Mouse (Mus musculus) intestine, embryonic 14.5 days (tissue): ENCODE data around the gene Frmd4b. TPM values are rescaled to one million over a fixed set of nuclear protein-coding genes. Genes with fewer than 3 reads are reported as not detected.

ENCODE experiments used
- ATAC-seq: fragments of 200-750 bp; cut with Nextera tagmentation; replicated peaks from 2 replicates; pipeline ENCODE4 v1.8.0; 2017; ENCODE audit warnings: low read depth, moderate number of reproducible peaks, moderate TSS enrichment, moderate library complexity; ENCODE audit not compliant: low FRiP score, low TSS enrichment
- DNase-seq: peaks from one replicate; pipeline ENCODE4 v3.0.0-alpha.2; 2018; ENCODE audit warnings: low spot score
- H3K27ac ChIP-seq: fragments of 300-500 bp; sonication (generic); 2 replicates; pipeline ENCODE4 v1.5.1; 2014; ENCODE audit warnings: low read depth, mild to moderate bottlenecking, control low read depth
- H3K27me3 ChIP-seq: fragments of 300-500 bp; sonication (generic); replicated peaks from 2 replicates; pipeline ENCODE4 v1.6.1; 2014; ENCODE audit warnings: low read length, control low read depth; ENCODE audit not compliant: control insufficient read depth, insufficient read depth
- H3K36me3 ChIP-seq: fragments of 300-500 bp; sonication (generic); 2 replicates; pipeline ENCODE4 v1.6.1; 2014; ENCODE audit warnings: low read length, control low read depth; ENCODE audit not compliant: control insufficient read depth, insufficient read depth
- H3K4me1 ChIP-seq: fragments of 300-500 bp; sonication (generic); replicated peaks from 2 replicates; pipeline ENCODE4 v1.6.1; 2014; ENCODE audit warnings: low read length, control low read depth, mixed read lengths; ENCODE audit not compliant: control insufficient read depth, insufficient read depth
- H3K4me2 ChIP-seq: fragments of 300-500 bp; sonication (generic); 2 replicates; pipeline ENCODE4 v1.6.1; 2014; ENCODE audit warnings: low read length
- H3K4me3 ChIP-seq: fragments of 300-500 bp; sonication (generic); 2 replicates; pipeline ENCODE4 v1.5.1; 2014; ENCODE audit warnings: low read depth, low read length, control low read depth, mixed read lengths
- H3K9ac ChIP-seq: fragments of 300-500 bp; sonication (generic); 2 replicates; pipeline ENCODE4 v1.6.1; 2014; ENCODE audit warnings: mild to moderate bottlenecking, low read length
- H3K9me3 ChIP-seq: fragments of 300-500 bp; sonication (generic); 2 replicates; pipeline ENCODE4 v1.6.1; 2016; ENCODE audit warnings: low read length, control low read depth; ENCODE audit not compliant: control insufficient read depth
- WGBS: fragments of 180-500 bp; shearing (Covaris S2); extraction: QIAGEN DNeasy Blood & Tissue Kit; methylation state at CpG from one replicate; pipeline ENCODE4 v1.1.7; 2014; 5-methylcytosine and 5-hydroxymethylcytosine counted together
- polyA plus RNA-seq: library from polyadenylated mRNA; unstranded; fragments of >200 nt; fragmentation: Nextera tagmentation; extraction: Ambion mirVana; gene quantifications from 2 replicates; pipeline ENCODE4 v1.2.1, GENCODE M21; 2014

Frmd4b gene
- polyA plus RNA-seq, 1 experiment from 2014 or later, result 17.1 TPM

- Histone ChIP-seq H3K9me3 (no peaks in the 10 kb centered on the region), H3K27ac (no peak overlapping the region), H3K27me3 (no peaks in the 10 kb centered on the region), H3K4me3 (no peak overlapping the region), H3K4me2 (no peak overlapping the region), H3K4me1 (no peaks in the 10 kb centered on the region), H3K36me3 (no peaks in the 10 kb centered on the region), H3K9ac (no peak overlapping the region)
- ATAC-seq, result no peak
- peak; percentile 57 for DNase-seq
- WGBS, result 48% methylated on average over 7 of the region's 7 CpGs
Observed at GRCm38 (mm10) chr6:97576565-97577346, 40.6 kb downstream of the Frmd4b start.

GRCm38 (mm10) chr6:97576096-97576495 is 41.2 kb downstream of the Frmd4b start:
- WGBS, result 85% methylated on average over 7 of the region's 7 CpGs
- H3K4me2 ChIP-seq, result no peak overlapping the region
- H3K27me3 ChIP-seq, result no peaks in the 10 kb centered on the region
- H3K9me3 ChIP-seq, result no peaks in the 10 kb centered on the region
- ATAC-seq, result no peak
- no peak overlapping the region for H3K9ac ChIP-seq
- H3K36me3 ChIP-seq, result no peaks in the 10 kb centered on the region
- no peak for DNase-seq
- no peak overlapping the region for H3K4me3 ChIP-seq
- H3K27ac ChIP-seq, result no peak overlapping the region
- H3K4me1 ChIP-seq, result no peaks in the 10 kb centered on the region

- Histone ChIP-seq H3K27me3 (no peaks in the 10 kb centered on the region), H3K36me3 (no peaks in the 10 kb centered on the region), H3K9me3 (no peaks in the 10 kb centered on the region), H3K4me2 (no peak overlapping the region), H3K4me3 (no peak overlapping the region), H3K4me1 (no peaks in the 10 kb centered on the region), H3K27ac (no peak overlapping the region), H3K9ac (no peak overlapping the region)
- ATAC-seq (no peak), DNase-seq (no peak)
- WGBS, result 90% methylated on average over 5 of the region's 5 CpGs
Observed at GRCm38 (mm10) chr6:97574973-97575372, 42.4 kb downstream of the Frmd4b start.

- Histone ChIP-seq H3K9ac (no peak overlapping the region), H3K9me3 (no peaks in the 10 kb centered on the region), H3K4me3 (no peak overlapping the region), H3K27ac (no peak overlapping the region), H3K36me3 (no peaks in the 10 kb centered on the region), H3K27me3 (no peaks in the 10 kb centered on the region), H3K4me2 (no peak overlapping the region), H3K4me1 (0 out of 2 replicates have a peak, but pooled peaks cover 6% of the 10 kb centered on the region)
- 82% methylated on average over 5 of the region's 5 CpGs for WGBS
- DNase-seq (no peak), ATAC-seq (no peak)
Observed at GRCm38 (mm10) chr6:97572226-97572625, 45.1 kb downstream of the Frmd4b start.

DNA sequence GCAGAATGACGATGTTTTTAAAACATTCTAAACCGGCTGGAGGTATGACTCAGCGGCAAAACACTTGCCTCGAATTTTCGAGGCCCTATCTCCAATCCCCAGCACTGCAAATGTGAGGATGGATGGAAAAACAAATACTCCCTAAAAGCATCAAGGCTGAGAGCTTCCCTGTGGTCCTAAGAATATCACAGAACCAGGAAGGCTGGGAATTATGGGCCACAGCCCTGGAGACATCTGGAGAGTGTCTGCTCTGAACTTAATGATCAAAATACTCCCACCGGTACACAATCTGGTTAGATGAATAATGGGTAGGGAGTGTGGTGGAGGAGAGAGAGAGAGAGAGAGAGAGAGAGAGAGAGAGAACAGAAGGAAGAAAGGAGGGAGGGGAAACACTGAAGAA is 48.8 kb downstream of the Frmd4b start:
- no peak for ATAC-seq

DNA sequence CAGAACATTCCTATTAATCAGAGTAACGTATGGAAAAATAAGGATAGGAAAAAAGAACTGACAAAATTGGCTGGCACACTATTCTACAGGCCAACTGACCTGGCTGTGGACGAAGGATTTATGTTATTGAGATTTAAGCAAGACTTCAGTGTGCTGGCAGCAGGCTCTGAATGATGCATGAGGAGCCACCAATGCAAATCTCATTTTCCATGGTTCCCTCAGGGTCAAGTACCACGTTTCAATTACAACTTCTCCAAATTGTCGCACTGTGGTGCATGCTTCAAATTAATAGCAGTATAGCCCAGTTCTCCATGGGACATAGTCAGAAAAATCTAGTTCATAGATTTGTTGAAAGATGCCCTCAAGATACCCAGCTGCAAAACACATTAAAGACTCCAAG is 50.6 kb downstream of the Frmd4b start:
- Histone ChIP-seq H3K9me3 (no peaks in the 10 kb centered on the region), H3K27ac (no peak overlapping the region), H3K4me3 (no peak overlapping the region), H3K27me3 (no peaks in the 10 kb centered on the region), H3K4me1 (0 out of 2 replicates have a peak, but pooled peaks cover 6% of the 10 kb centered on the region), H3K9ac (no peak overlapping the region), H3K36me3 (no peaks in the 10 kb centered on the region), H3K4me2 (no peak overlapping the region)
- ATAC-seq, result no peak
- no peak for DNase-seq
- 74% methylated on average over 4 of the region's 4 CpGs for WGBS

More for the DNA sequence above, 48.8 kb downstream of the Frmd4b start:
- WGBS, result 21% methylated on average over 6 of the region's 6 CpGs
- Histone ChIP-seq H3K4me2 (no peak overlapping the region), H3K27me3 (no peaks in the 10 kb centered on the region), H3K4me1 (0 out of 2 replicates have a peak, but pooled peaks cover 6% of the 10 kb centered on the region), H3K9me3 (no peaks in the 10 kb centered on the region), H3K36me3 (no peaks in the 10 kb centered on the region), H3K4me3 (no peak overlapping the region), H3K9ac (no peak overlapping the region), H3K27ac (no peak overlapping the region)
- no peak for DNase-seq

DNA sequence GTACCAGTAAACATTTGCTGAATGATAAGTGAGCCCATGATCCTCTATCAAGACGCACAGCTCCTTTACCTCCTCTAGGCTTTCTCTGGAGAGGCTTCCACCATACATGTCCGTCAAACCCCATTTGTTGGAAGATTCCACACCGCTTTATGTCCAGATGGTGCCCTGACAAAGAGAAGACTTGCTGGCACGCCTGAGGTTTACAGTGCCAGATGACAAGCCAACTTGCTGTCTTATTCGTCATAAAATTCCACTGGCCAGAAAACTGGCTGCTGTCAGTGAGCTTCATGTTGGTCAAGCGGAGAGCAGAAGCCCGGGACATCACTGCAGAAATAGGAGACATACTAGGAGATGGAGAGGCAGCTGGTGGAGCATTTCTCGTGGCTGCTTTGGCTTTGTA is 60.2 kb downstream of the Frmd4b start:
- 82% methylated on average over 8 of the region's 8 CpGs for WGBS
- no peak for DNase-seq
- Histone ChIP-seq H3K4me3 (no peak overlapping the region), H3K4me2 (no peak overlapping the region), H3K27ac (no peak overlapping the region), H3K36me3 (no peaks in the 10 kb centered on the region), H3K9me3 (no peaks in the 10 kb centered on the region), H3K27me3 (no peaks in the 10 kb centered on the region), H3K4me1 (peaks cover 4% of the 10 kb centered on the region; the same call in 1 of the 2 replicates), H3K9ac (no peak overlapping the region)
- ATAC-seq, result no peak

GRCm38 (mm10) chr6:97555637-97556036 is 61.7 kb downstream of the Frmd4b start:
- Histone ChIP-seq H3K9ac (no peak overlapping the region), H3K4me1 (peaks cover 4% of the 10 kb centered on the region; the same call in 1 of the 2 replicates), H3K9me3 (no peaks in the 10 kb centered on the region), H3K27me3 (no peaks in the 10 kb centered on the region), H3K4me2 (no peak overlapping the region), H3K4me3 (no peak overlapping the region), H3K36me3 (no peaks in the 10 kb centered on the region), H3K27ac (no peak overlapping the region)
- ATAC-seq, result no peak
- DNase-seq, result no peak
- WGBS, result 92% methylated on average over 7 of the region's 7 CpGs

DNA sequence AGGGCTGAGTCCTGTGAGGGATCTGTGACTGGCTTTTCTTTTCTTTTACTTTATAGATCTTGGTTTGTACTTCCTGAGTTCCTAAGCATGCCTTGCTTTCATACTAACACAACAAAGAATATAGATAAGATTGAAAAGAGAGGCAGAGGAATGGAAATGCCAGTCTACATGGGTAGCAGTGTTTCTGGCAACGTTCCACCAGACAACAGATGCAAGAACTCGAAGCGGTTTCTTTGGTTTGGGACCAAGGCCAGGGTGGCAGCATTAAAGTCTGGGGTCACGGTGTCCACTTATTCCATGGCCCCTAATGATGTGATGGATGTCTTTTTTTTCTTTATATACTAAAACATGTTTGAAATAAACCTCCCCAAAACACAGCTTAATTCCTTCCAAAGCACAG is 63.9 kb downstream of the Frmd4b start:
- ATAC-seq, result no peak
- 69% methylated on average over 4 of the region's 4 CpGs for WGBS
- H3K4me1 ChIP-seq, result peaks cover 4% of the 10 kb centered on the region; the same call in 1 of the 2 replicates
- H3K4me3 ChIP-seq, result no peak overlapping the region
- no peak for DNase-seq
- no peaks in the 10 kb centered on the region for H3K9me3 ChIP-seq
- no peaks in the 10 kb centered on the region for H3K27me3 ChIP-seq
- H3K27ac ChIP-seq, result no peak overlapping the region
- no peak overlapping the region for H3K4me2 ChIP-seq
- no peaks in the 10 kb centered on the region for H3K36me3 ChIP-seq
- no peak overlapping the region for H3K9ac ChIP-seq
